Mouse (Mus musculus): ENCODE measurements around the gene Hspbap1.

The Hspbap1 gene

DNA sequence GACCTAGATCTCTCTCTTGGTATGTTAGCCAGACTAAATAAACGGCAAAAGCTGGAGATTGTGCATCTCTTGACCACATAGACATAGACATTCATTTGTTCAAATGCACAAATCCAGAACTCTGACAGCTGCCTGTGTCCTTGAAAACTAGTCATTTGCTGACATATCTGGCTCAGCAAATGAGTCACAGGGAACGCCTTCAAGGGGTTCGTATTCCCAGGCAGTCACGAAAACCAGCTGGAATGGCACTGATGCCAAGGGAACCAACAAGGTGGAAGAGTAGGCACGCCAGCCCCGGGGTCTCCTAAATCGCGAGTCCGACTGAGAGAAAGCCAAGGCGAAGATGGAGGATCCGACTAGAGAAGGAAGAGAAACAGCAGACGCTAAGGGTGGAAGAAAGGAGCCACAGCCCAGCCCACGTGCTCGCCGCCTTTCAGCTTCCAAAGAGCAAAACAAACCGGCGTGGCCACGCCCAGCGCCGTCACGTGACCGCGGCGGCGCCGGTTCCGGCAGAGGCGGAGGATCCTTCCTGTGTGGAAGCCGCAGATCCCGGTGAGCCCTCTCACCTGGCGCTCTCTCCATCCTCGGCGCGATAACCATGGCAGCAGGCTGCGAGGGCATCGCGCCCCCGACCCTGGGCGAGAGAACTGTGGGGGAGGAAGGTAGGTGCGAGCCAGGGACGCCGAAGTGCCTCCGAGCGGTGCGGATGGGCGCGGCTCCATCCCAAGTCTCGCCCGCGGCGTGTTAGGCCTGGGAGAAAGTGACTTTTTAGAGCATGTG lies at the start of gene Hspbap1:
Hspbap1 (plus strand) TSS at position 498 of the 780 bp plus-strand sequence.
- in situ Hi-C loops (cut with MboI, MseI): loop anchor here (5.0 kb wide), 1 partner anchor 47 kb away; no protein-coding TSS in a partner anchor

DNA sequence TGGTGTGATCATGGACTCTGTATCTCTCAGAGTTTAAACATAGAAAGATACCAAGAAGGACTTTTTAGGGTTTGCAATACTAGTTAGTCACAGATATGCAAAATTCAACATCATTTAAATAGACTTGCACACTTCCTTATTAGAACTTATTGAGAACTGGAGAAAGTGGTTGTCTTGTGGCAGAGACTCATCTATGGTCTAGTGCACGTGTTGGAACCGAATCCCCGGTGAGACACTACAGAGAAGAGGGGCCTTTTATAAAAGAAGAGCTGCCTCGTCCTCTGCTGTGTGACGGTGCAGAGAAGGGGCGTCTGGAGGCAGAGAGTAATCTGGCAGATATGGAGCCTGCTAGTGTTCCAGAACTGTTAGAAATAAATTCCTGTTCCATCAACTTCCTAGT lies 45.6 kb upstream of the Hspbap1 start:
- in situ Hi-C loops (cut with MboI, MseI): no loop called here

DNA sequence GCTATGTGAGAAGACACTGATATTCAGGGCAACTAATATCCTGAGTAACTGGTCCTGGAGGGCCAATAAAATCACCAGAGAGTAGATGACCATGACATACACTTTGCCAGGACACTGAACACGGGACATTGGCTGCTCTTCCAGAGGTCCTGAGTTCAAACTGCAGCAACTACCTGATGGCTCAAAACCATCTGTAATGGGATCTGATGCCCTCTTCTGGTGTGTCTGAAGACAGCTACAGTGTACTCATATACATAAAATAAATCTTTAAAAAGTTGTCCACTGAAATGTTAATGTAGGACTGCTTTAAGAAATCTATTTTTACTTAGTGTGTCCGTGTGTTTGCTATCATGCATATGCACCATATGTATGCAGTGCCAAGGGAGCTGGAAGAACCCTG lies 43.6 kb upstream of the Hspbap1 start:
- in situ Hi-C loops (cut with MboI, MseI): no loop called here

DNA sequence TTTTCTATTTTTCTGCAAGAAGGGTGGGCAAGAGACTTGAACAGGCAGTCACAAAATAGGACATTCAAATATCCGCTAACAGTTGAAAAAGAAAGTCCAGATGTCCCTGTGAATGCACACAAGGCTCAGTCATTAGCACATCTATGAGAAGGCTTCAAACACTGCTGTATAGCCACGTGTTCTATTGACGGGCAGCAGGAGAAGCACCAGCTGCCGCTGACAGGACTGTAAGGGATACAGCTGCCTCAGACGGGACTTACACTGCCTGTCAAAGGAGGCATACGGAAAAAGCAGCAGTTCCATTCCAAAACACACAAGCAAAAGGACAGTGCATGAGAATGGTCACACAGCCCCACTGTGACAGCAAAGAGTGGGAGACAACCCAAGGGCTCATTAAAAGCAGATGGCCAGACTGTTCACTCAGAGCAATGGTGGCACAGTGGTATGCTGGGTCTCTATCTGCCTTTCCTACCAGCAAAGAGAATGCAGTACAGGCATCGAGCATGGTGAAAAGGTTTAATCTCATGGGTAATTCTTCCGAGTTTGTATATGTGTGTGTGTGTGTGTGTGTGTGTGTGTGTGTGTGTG lies 40.9 kb upstream of the Hspbap1 start:
- in situ Hi-C loops (cut with MboI, MseI): no loop called here

DNA sequence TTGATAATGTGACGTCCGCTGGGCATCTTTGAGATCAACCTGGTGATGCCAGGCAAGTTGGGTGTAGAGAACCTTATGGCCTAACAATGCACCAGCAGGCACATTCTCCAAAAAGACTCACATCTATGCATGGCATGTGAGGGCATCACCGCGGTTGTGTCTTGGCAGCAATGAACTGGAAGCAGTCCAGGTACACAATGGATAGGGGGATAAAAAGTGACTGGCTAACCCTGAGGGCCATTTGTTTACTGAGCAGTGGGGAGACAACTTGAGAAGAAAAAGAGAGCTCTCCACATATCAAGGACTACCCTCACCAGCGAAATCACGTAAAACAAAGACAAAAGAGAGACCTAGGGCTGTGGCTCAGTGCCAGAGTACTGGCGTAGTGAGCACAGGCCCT lies 38.1 kb upstream of the Hspbap1 start:
- in situ Hi-C loops (cut with MboI, MseI): loop anchor here (5.0 kb wide), 1 partner anchor 85 kb away; no protein-coding TSS in a partner anchor

DNA sequence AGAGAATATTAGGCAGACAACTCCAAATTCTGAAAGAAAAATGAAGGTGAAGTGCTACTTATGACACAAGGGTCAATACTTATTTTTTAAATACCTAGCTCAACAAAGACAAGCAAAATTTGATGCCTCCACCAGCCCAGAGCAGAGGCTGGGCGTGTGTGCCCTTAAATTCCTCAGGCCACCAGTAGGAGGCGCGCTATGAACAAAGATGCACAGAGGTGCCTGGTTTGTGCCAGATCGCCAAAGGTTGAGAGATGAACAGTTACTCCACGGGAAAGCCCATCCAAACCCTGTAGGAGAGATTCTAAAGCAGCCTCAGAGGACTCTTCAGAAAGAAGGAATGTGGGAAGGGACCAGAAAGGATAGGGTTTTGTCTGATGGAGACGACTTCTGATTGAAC lies 36.1 kb upstream of the Hspbap1 start:
- in situ Hi-C loops (cut with MboI, MseI): loop anchor here (5.0 kb wide), 1 partner anchor 83 kb away; no protein-coding TSS in a partner anchor

DNA sequence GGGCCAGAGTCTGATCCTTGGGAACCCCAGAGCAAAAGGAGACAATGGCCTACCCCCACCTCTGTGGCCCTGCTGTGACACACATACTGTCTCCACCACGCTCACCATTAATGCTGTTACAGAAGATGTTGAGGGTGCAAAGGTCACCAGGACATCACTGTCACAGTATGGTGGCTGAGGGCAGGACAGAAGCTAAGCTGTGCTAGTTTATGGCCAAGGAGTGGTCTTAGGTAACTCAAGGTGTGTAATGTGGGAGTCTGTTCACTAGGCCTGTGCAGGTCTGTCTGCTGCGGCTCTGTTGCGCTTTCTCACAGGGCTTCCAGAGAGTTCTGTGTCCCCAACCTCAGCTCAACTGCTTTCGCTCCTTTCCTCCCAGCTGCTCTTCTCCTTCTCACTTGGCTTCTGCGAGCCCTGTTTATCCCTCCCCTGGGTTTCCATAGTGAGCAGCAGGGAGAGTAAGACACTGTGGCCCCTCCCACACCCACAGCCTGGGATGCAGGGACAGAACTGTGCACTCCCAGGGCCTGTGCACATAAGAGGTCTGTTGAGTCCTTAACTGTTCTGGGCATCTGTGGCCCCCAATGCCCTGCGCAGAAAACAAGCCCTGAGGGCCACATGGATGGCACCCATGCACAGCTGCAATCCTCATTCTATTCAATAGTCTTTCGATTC lies 31.9 kb upstream of the Hspbap1 start:
- in situ Hi-C loops (cut with MboI, MseI): no loop called here

DNA sequence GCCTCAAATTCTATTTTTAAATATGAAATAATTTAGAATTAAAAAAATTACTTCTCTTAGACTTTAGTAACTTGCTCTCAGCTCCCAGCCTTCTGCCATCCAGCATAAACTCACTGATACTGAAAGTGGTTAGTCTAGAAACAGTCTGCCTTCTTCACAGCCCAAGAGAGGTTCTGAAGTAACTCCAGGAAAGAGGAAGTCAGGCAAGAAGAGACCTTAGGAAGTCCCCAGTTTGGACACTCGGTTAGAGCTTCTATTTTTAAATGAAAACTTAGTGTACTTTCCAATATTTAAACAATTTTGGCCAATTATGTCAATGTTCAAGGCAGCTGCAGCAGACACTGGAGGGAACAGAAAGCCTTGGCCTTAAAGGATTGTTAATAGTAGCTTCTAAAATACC lies 30.6 kb upstream of the Hspbap1 start:
- in situ Hi-C loops (cut with MboI, MseI): no loop called here

DNA sequence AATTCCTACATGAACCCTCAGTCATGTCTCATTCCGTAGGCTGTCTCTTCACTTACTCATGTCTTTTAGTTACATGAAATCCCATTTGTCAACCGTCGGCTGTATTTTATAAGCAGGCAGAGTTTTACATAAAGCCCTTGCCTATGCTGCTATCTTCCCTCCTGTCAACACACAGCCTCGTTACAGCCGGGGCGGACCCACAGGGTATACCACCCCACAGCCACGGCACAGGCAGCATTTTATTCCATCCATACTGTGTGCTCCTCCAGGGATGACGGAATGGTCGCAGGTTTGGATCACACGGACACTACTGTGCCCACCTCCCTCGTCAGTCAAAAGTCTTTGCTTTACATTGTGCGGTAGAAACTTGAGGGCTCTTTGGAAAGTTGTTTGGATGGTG lies 29.8 kb upstream of the Hspbap1 start:
- in situ Hi-C loops (cut with MboI, MseI): no loop called here

DNA sequence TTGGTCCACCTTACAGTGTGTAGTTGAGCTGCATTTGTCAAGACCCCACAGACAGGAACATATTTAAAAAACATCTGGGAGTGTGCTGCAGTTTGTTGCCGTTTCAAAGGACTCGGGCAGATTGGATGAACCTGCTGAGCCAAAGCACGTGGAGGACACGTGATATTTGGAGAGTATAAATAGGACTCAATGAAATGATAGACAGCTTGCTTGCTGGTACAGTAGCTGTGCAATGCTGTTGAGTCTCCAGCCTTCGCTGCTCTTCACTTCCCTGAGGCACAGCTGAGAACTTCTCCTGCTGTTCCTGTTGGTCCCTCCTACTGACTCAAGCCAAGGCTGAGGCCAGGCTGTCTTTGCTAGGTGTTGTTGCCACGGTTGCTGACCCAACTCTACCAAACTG lies 29.2 kb upstream of the Hspbap1 start:
- in situ Hi-C loops (cut with MboI, MseI): no loop called here

DNA sequence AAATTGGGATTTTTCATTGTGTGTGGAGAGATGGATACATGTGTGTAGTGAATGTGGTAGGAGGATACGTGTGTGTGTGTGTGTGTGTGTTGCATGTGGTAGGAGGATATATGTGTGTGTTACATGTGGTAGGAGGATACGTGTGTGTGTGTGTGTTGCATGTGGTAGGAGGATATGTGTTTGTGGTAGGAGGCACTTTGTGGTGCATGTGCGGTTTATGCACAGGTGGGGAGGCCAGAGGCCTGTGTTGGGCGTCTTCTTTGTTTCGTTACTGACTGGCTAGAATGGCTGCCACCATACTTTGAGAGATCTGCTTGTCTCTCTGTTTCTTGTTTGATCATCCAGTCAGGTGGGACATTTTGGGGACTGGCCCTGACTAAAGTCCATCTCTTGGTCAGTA lies 28.6 kb upstream of the Hspbap1 start:
- in situ Hi-C loops (cut with MboI, MseI): no loop called here

DNA sequence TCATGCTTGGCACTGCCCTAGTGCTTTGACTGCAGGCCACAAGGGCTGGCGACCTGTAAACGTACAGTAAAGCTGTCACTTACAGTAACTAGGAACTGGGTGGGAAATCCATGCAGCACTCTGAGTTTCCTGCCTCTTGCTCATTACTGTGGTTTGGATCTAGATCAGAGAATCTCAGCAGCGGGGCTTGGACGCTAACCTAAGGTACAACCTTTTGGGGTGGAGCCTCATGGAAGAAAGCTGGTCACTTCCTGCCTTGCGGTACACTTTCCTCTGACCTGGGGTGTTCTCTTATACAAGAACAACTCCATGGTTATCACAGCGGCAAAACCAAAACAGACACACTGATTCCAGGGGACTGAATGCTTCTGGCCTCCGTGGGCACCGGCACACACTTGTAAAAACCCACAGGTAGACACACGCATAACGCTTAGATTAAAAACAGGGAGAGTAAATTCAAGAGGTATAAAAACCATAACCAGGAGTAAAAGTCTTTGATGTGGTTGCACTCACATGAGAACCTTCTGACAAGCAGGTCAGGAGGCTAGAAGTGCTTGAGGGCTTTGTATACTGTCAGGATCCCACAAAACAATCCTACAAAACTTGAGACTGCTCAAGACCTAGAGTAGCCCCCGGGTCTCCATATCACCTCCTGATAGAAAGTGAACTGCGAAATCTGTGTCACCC lies 27.8 kb upstream of the Hspbap1 start:
- in situ Hi-C loops (cut with MboI, MseI): no loop called here

DNA sequence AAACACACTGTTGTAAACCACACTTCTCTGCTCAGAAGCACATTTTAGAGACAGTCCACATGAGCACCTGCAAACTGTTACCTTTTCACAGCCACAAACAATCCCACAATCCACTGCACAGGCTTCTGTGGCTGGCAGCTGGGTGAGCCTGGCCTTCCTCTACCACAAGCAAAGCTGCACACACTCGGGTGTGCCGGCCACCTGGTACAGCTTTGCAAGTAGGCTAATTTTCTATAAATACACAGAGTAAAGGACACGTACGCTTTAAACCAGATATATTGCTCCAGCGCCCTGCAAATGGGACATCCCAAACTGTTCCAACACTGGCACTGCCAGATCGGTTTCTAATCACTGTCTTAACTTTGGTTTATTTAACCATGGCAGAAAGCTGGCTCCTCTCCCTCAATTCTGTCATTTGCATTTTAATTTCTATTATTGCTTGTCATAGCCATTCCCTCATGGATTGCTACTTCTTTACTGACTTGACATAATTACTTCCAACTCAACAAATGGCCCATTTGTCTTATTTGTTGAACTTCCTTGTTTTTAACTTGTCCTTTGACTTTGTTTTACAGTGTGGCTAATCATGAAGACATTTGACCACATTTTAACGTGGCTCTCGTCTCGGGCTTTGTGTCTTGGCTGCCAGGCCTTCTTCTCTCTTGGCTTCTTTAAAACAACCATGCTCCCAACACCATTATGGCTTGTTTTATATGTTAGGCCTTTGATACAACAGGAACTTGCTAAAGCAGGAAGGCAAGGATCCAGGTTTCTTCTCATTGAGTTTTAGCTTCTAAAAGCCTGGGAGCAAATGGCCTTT lies 22.5 kb upstream of the Hspbap1 start:
- in situ Hi-C loops (cut with MboI, MseI): no loop called here

DNA sequence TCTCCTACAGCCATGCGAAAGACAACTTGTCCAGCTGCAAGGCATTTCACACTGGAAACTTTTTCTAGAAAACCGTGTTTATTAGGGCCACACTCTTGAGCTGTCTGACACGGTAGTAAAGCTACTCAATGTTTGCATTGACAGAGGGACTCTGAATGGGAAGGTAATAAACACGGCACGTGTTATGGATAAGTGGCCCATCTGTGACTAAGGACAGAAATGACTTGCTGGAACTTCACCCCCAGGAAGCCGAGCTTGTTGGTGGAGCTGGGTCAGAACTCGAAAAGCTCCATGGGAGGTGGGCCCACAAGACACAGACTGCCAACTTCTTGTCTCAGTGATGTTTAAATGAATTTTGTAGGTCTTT lies 22.0 kb upstream of the Hspbap1 start:
- in situ Hi-C loops (cut with MboI, MseI): no loop called here

DNA sequence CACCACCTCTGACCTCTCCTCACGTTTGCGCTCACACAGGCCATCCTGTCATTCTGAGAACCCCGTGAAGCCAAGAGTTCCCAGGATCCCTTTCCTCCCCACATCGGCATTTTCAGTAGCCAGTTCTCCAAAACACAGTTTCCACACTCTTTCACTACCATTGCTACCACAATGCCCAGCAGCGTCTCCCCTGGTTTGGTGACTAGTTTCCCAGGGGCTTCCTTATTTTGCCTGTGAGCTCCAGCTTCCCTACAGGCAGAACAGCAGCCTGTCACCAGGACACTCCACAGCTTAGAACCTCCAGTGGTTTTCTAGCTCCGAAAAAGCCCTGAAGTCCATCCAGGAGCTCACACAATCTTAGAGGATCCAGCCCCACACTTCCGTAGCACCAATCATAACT lies 20.8 kb upstream of the Hspbap1 start:
- in situ Hi-C loops (cut with MboI, MseI): no loop called here

DNA sequence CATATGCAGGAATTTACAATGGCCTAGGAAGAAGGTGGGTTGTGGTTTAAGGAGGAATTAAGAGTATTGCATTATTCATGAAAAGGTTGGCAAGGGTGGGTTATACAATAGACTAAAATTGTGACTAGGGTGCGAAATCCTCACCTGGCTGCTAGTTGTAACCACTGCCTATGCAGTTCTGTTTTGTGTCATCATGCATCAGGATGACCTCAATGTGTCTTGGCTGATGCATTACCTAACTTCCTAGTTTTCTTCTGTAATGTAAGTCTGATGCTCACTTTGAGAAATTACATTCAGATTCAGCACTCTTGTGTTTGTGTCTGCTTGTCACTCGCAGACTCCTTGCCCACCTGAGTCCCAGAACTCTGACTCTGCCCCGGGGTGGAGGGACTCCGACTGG lies 18.3 kb upstream of the Hspbap1 start:
- in situ Hi-C loops (cut with MboI, MseI): no loop called here

DNA sequence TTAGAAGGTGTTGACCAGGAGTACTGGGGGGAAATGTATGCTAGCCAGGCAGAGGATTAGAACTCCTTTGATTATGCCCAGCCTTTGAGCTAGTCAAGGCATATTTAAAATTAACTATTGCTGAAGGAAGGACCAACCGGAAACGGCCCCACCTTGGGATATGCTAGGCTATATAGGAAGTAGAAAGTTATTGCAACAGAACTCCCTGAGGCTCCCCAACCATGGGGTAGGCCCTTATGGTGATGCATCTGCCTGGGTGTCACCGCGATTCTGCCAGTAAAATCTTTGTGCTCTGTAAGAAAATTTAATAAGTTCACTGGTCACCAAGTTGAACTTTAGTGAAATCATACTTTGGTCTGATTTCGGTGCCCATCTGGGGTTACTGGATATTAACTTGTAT lies 16.2 kb upstream of the Hspbap1 start:
- in situ Hi-C loops (cut with MboI, MseI): no loop called here

DNA sequence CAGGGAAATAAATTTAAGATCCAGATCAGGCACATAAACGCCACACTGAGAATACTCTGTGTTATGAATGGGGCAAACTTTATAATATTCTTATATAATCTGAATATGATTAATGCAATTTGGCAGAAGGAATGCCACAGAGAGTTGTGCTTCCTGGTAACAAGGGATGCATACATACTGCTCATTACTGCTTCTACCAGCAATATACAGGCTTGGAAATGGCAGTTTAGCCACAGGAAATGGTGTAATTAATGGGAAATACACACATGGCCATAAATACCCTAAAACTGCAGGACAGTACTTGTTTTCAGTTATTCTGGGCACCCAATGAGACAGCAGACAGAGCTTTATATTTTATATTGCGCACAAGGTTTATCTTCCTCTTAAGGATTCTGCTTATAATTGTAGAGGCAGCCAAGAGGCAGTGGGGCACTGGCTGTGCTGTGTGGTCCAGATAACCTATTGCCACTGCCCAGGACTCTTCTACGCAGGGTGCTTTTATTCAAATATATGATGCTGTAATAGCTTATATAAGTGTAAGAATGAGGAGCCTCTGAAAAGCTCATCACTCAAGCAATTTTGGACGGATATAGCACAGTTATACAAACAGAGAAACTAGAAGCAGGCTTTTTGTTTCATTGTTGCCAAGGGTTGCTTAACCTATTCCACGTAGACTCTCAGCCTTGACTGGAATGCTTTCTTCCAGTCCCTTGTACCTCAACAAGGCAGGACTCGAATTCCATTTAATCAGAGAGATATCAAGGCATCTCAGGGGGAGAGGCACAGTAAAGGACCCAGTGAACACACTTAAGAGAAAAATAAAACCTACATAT lies 14.5 kb upstream of the Hspbap1 start:
- in situ Hi-C loops (cut with MboI, MseI): no loop called here

DNA sequence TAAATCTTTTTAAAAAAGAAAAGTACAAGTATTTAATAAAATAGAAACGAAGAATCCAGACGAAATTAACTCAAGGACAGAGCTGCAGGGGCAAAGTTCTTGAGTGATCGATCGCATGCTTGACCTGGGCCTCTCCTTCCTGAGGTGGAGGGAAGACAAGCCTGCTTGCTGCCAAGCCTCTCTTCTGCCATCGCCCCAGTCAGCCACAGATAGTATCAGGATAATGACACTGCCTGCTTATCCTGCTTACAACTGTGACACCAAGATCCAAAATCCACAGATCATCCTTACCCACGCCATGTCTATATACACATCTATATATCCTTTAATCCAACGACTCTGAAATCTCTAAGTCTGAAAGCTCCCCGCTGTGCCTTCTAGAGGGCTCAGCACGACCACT lies 13.5 kb upstream of the Hspbap1 start:
- in situ Hi-C loops (cut with MboI, MseI): no loop called here

DNA sequence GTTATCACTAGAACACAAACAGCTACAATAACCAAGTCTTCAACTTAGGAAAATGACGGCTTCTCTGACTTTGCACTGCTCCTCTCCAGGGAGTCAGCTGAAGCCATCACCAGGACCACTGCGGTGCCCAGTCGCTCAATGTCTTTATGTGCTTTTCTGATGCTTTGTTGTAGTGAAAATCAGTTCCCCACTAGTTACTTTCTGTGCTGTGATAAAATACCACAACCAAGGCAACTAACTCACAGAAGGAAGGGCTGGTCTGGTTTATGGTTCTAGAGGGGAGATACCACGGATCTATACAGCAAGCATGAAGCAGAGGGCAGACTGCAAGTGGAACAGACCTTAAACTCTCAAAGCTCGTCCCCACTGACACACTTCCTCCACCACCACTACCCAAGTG lies 10.8 kb upstream of the Hspbap1 start:
- in situ Hi-C loops (cut with MboI, MseI): no loop called here
